Mouse (Mus musculus) heart, adult 10 weeks (tissue): Measurements from ENCODE around the gene Synm. TPM values are rescaled to one million over a fixed set of nuclear protein-coding genes. Genes with fewer than 3 reads are reported as not detected.

Source experiments
- polyA plus RNA-seq: library from polyadenylated mRNA; stranded (reverse); fragments of 350-450 nt; fragmentation: Illumina TruSeq; extraction: RNeasy Lipid Tissue Mini Kit (QIAGEN cat#74804); gene quantifications from one replicate; pipeline ENCODE4 v1.2.3, GENCODE M21; 2014; ENCODE audit warnings: low read depth, low replicate concordance

Gene Synm
- polyA plus RNA-seq, result 5.5 TPM

GRCm38 (mm10) chr7:67759629-67759995 lies at the start of gene Synm:
Synm (minus strand) TSS chr7:67759742.

Other genes starting within 250 kb of the Synm start
- gene Lrrc28, start 114.5 kb downstream of the Synm start, polyA plus RNA-seq, result 11.6 TPM
- 12.9 TPM for gene Ttc23, start 112.3 kb downstream of the Synm start, polyA plus RNA-seq
- gene Igf1r, start 193.1 kb upstream of the Synm start, polyA plus RNA-seq, result 8.9 TPM